Mouse (Mus musculus) kidney, adult 2 months (tissue): ENCODE measurements around the gene Celsr1. TPM values are rescaled to one million over a fixed set of nuclear protein-coding genes. Genes with fewer than 3 reads are reported as not detected.

Experiments
- DNase-seq: peaks from one replicate; pipeline ENCODE4 v3.0.0; 2021
- H3K27ac ChIP-seq: fragments of 200-500 bp; 2 replicates; pipeline ENCODE4 v1.5.1; 2012; ENCODE audit warnings: low read depth, low read length, control low read depth, inconsistent platforms; ENCODE audit not compliant: insufficient read depth
- H3K27me3 ChIP-seq: fragments of 200-500 bp; replicated peaks from 2 replicates; pipeline ENCODE4 v1.6.1; 2012; ENCODE audit warnings: mild to moderate bottlenecking, moderate library complexity, low read length, inconsistent platforms; ENCODE audit not compliant: control insufficient read depth, insufficient read depth
- H3K36me3 ChIP-seq: fragments of 200-500 bp; 2 replicates; pipeline ENCODE4 v1.6.1; 2012; ENCODE audit warnings: mild to moderate bottlenecking, moderate library complexity, low read length, inconsistent platforms; ENCODE audit not compliant: control insufficient read depth, insufficient read depth
- H3K4me1 ChIP-seq: fragments of 200-500 bp; 2 replicates; pipeline ENCODE4 v1.6.1; 2011; ENCODE audit warnings: low read length; ENCODE audit not compliant: control insufficient read depth, insufficient read depth
- H3K4me3 ChIP-seq: fragments of 200-500 bp; 2 replicates; pipeline ENCODE4 v1.5.1; 2011; ENCODE audit warnings: mild to moderate bottlenecking, low read depth, low read length, control low read depth; ENCODE audit not compliant: insufficient read depth
- CTCF ChIP-seq: fragments of 200-500 bp; conservative IDR thresholded peaks from 2 replicates; pipeline ENCODE4 v1.5.1; 2011; ENCODE audit warnings: low read depth, mild to moderate bottlenecking, control low read depth, low read length, moderate library complexity, mixed read lengths; ENCODE audit not compliant: insufficient read depth, insufficient read length
- POLR2A ChIP-seq: fragments of 200-500 bp; IDR thresholded peaks from one replicate; pipeline ENCODE4 v1.6.1; 2011; ENCODE audit warnings: low read depth, low read length, control low read depth
- WGBS: fragments of 180-500 bp; shearing (Covaris S2); methylation state at CpG from one replicate; pipeline ENCODE4 v1.1.7; 2018; 5-methylcytosine and 5-hydroxymethylcytosine counted together
- polyA plus RNA-seq: library from polyadenylated mRNA; depleted of rRNA; stranded (reverse); fragments of >200 nt; gene quantifications from 2 replicates; pipeline ENCODE4 v1.2.3, GENCODE M21; 2012

Celsr1 gene
- polyA plus RNA-seq, 1 experiment = 12.4 TPM

DNA sequence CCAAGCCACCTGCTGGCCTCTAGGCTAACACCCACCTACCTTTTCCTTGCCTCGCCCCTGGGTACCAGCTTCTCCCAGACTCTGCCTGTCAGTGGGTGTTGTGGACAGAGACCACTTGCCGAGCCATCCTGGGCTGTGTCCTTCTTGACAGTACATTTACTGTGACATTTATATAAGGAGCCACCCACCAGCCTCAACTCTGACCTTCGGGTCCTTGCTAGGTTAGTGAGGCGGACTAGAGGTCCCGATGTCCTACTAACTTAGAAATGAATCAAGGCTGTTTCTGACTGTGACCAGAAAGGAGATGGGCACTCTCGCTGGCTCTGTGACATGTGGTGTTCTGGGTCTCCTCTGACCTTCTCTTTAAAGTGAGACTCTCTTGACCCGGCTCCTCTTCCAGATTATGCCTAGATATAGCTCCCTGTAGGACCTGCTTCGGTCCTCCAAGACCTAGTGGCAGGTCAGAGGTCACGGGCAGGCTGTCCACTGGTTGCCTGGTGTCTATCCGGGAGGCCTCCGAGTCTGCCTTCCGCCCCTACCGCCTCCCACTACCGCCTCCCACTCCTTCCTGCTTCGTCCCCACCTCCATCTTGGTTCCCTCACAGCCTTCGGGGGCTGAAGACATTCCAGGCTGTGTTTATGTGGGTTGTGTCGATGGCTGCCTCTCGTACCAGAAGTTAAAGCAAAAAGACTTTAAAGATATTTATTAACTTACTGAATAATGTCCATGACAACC is 45.1 kb upstream of the Celsr1 start:
- 50% methylated on average over 18 of the region's 18 CpGs for WGBS
- no peak overlapping the region for H3K4me3 ChIP-seq
- peak overlapping the region; percentile 70 for H3K27ac ChIP-seq
- TF ChIP-seq CTCF = no peak
- TF ChIP-seq POLR2A = no peak
- H3K27me3 ChIP-seq = no peaks in the 10 kb centered on the region
- peaks cover 33% of the 10 kb centered on the region for H3K4me1 ChIP-seq
- H3K36me3 ChIP-seq = no peaks in the 10 kb centered on the region
- peak; percentile 50 for DNase-seq

DNA sequence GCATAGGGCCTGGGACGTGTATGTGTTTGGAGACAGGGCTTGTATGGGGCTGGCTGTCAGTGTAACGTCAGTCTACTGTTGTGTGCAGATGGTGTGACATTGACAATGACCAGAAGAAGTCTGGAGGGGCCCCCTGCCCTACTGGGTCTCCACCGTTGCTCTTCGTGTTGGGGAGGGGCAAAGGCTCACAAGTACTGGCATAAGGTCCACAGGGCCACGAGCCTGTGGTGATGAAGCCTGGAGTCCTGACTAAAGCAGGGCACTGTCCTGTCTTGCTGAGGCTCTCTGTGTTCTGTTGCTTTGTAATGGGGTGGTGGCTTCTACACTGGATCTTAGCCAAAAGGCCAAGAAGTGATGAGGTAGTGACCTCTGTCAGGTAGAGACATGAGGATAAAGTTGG is 44.4 kb upstream of the Celsr1 start:
- no peak for DNase-seq
- TF ChIP-seq CTCF (no peak), POLR2A (no peak)
- Histone ChIP-seq H3K27ac (no peak overlapping the region), H3K4me3 (no peak overlapping the region), H3K4me1 (peaks cover 26% of the 10 kb centered on the region), H3K36me3 (no peaks in the 10 kb centered on the region), H3K27me3 (no peaks in the 10 kb centered on the region)
- WGBS = 66% methylated on average over 5 of the region's 5 CpGs

DNA sequence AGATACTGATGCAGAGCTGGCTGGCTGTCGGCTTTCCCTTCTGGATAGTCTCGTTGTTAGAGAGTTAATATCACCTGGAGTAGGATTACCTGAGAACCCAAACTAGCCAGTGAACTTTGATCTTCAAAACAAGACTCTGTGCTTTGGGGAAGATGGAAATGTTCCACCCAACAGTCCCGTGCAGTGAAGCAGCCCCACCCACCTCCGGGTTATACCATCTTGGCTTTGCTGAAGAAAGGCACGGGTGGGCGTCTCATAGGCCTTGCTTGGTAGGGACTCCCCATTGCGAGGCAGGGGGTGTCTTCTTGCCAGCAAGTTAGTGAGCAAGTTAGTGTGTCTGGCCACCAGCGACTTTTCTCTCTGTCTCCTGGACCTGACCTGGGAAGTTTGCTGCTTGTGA is 42.8 kb upstream of the Celsr1 start:
- no peak overlapping the region for H3K4me3 ChIP-seq
- TF ChIP-seq CTCF (no peak), POLR2A (no peak)
- peak; percentile 77 for DNase-seq
- 63% methylated on average over 8 of the region's 8 CpGs for WGBS
- no peaks in the 10 kb centered on the region for H3K36me3 ChIP-seq
- H3K27me3 ChIP-seq = no peaks in the 10 kb centered on the region
- H3K27ac ChIP-seq = no peak overlapping the region
- H3K4me1 ChIP-seq = peaks cover 21% of the 10 kb centered on the region

DNA sequence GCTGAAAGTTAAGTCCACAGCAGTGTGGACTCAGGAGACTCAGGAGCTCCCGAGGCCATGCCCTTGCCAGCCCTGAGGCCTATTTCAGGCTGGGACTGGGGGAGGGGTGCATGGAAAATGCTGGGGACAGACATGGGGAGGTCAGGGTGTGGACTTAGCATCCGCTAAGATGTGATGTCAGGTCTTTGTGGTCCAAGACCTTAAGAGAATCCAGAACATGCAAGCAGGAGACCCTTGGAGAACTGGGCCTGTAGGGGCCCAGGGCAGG is 42.4 kb upstream of the Celsr1 start:
- TF ChIP-seq POLR2A = no peak
- peaks cover 19% of the 10 kb centered on the region for H3K4me1 ChIP-seq

DNA sequence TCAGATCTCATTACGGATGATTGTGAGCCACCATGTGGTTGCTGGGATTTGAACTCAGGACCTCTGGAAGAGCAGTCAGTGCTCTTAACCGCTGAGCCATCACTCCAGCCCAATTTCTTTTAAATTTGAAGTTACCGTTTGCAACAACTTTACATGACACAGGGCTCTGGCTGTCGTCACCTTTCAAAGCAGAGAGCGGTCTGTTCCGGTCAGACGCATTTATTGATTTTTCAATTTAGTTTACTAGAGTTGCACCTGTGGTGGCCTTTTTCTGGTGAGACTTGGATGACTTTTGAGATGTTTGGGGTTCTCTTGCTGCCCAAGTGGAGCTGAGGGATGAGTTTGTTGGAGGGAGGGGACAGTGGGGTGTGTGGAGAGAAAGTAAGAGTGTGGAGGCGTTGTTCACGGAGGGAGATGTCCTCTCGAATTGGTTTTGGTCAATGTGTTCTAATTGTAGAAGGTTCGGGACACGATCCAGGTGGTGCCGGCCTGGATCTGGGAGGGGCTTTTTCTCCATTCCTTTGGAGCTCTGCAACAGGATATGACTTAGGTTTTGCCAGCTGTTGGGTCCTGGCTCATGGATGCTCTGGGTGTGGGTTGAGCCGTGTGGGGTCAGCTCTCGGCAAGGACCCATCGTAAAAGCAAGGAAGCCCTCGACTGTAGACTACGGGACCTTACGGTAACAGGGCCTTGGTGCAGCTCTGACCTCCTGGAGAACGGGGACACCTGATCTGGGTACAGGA is 41.9 kb upstream of the Celsr1 start:
- no peak overlapping the region for H3K27ac ChIP-seq

More for the DNA sequence above, 42.4 kb upstream of the Celsr1 start:
- no peak for DNase-seq
- H3K27me3 ChIP-seq = no peaks in the 10 kb centered on the region
- H3K4me3 ChIP-seq = no peak overlapping the region
- 60% methylated on average over 2 of the region's 2 CpGs for WGBS
- H3K27ac ChIP-seq = no peak overlapping the region
- no peaks in the 10 kb centered on the region for H3K36me3 ChIP-seq

DNA sequence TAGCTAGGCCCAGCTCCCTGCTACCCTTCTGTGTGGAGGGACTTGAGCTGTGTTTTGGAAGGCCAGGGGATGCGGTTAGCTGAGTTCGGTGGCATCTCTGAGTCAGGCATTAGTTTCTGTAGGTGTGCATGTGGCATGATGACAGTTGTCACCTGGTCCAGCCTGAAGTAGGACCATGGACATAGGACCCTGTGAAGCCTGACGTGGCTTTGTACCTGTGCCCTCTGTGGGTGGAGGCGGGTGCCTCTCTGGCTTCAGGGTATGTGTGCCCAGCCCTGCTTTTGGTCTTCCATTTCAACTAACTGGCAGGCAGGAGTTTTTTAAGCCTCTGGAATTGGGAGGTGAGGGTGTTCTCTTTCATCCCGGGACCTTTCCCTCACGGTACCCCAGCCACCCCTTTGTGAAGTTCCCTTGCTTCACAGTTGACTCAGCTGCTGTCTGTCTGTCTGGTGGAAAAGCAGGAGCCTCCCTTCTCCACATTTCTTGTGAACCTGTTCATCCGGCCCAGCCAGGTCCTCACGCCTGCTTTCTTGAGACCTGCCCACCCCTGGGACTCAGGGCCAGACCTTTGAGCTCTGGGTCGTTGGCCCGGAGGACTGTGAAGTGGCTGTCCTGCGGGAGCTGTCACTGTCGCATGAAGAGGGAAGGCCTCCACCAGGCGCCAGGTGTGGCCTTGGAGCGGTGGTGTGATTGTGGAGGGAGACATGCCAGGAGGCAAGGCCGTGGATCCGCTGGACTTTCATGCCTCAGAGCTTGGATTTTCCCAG is 40.8 kb upstream of the Celsr1 start:
- peak; percentile 72 for DNase-seq
- Histone ChIP-seq H3K27ac (no peak overlapping the region), H3K4me1 (peaks cover 19% of the 10 kb centered on the region), H3K36me3 (no peaks in the 10 kb centered on the region), H3K4me3 (no peak overlapping the region), H3K27me3 (no peaks in the 10 kb centered on the region)
- WGBS = 73% methylated on average over 16 of the region's 16 CpGs
- no peak for TF ChIP-seq CTCF

More for the DNA sequence above, 41.9 kb upstream of the Celsr1 start:
- TF ChIP-seq CTCF (no peak), POLR2A (no peak)
- Histone ChIP-seq H3K4me1 (peaks cover 19% of the 10 kb centered on the region), H3K27me3 (no peaks in the 10 kb centered on the region), H3K36me3 (no peaks in the 10 kb centered on the region), H3K4me3 (no peak overlapping the region)
- no peak for DNase-seq
- 73% methylated on average over 20 of the region's 20 CpGs for WGBS

DNA sequence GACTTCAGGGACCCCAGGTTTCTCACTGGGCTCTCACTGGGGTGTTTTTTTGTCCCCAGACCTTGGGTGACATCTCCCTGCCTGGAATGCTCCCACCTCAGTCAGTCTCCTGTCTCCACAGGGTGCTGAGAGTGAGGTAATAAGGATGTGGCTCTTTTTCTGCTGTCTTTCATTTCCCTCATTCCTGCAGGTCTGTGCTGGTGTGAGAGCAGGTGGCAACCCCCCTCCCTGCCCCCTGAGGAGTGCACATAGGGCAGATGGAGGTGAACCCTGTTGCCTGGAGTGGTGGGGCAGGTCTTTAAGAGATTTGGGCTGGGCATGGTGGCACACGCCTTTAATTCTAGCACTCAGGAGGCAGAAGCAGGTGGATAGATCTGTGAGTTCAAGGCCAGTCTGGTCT is 37.6 kb upstream of the Celsr1 start:
- H3K36me3 ChIP-seq = no peaks in the 10 kb centered on the region
- H3K4me3 ChIP-seq = no peak overlapping the region
- H3K27me3 ChIP-seq = no peaks in the 10 kb centered on the region
- 85% methylated on average over 1 of the region's 1 CpGs for WGBS
- H3K4me1 ChIP-seq = no peaks in the 10 kb centered on the region
- no peak overlapping the region for H3K27ac ChIP-seq
- no peak for TF ChIP-seq POLR2A
- no peak for TF ChIP-seq CTCF
- no peak for DNase-seq
